Mouse (Mus musculus) liver, adult 2 months (tissue): ENCODE measurements around the gene 1700017B05Rik.

Experiments
- CTCF ChIP-seq: fragments of 200-500 bp; IDR thresholded peaks from 2 replicates; pipeline ENCODE4 v1.5.1; 2011; ENCODE audit warnings: low read depth, low read length, control low read depth
- POLR2A ChIP-seq: fragments of 200-500 bp; IDR thresholded peaks from 2 replicates; pipeline ENCODE4 v1.6.1; 2011; ENCODE audit warnings: low read length, control low read depth; ENCODE audit not compliant: insufficient read depth; ENCODE audit errors: extremely low read depth

DNA sequence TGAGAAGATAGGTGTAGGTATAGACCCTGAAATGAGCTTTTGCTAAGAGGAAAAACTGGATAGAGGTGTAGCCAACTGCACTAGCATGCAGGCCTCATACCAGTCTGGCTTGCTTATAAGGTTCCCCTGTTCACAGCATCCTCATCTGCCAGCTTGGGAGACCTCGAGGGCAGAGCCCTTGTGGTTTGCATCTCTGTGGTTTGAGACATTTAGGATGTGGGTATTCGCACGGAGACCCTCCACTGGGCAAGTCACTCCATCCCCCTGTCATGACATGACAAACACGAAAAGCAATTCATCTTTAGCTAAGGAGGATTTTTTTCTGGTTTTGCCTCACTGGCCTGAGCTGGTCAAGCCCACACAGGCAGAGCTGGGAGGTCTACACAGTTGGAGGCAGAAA is 34.2 kb downstream of the 1700017B05Rik start:
- TF ChIP-seq POLR2A (no peak), CTCF (no peak)
